Mouse (Mus musculus) stomach, postnatal 0 days (tissue): Measurements from ENCODE around the gene Atp10a.

ENCODE experiments used
- CTCF ChIP-seq: IDR thresholded peaks from 2 replicates; pipeline ENCODE4 v1.5.1; 2016; ENCODE audit warnings: antibody characterized with exemption, low read depth, mild to moderate bottlenecking, moderate library complexity
- EP300 ChIP-seq: optimal IDR thresholded peaks from 2 replicates; pipeline ENCODE3; 2016; ENCODE audit warnings: antibody characterized with exemption

- TF ChIP-seq CTCF, result no peak
- TF ChIP-seq EP300, result no peak
These were observed 66.3 kb downstream of the Atp10a start for GRCm38 (mm10) chr7:58722250-58722649.
